Mouse (Mus musculus) embryonic fibroblast, embryonic 13.5 days (primary cell): ENCODE results near the gene Akip1.

Experiments
- CTCF ChIP-seq: IDR thresholded peaks from 2 replicates; pipeline ENCODE4 v1.5.1; 2011; ENCODE audit warnings: mild to moderate bottlenecking, control low read depth, low read length, moderate library complexity, borderline replicate concordance; ENCODE audit not compliant: insufficient read depth
- POLR2A ChIP-seq: IDR thresholded peaks from 2 replicates; pipeline ENCODE4 v1.6.1; 2011; ENCODE audit warnings: low read depth, mild to moderate bottlenecking, control low read depth, low read length, moderate library complexity

- no peak for TF ChIP-seq CTCF
- TF ChIP-seq POLR2A: no peak
Measured at GRCm38 (mm10) chr7:109731626-109732025, 28.1 kb downstream of the Akip1 start, which contains the start of gene Ascl3.
